Mouse (Mus musculus): ENCODE measurements around the gene Mettl7b. TPM values are rescaled to one million over a fixed set of nuclear protein-coding genes. Genes with fewer than 3 reads are reported as not detected.

Mettl7b gene
- polyA plus RNA-seq (2014; fragmentation: Illumina TruSeq; extraction: RNeasy Lipid Tissue Mini Kit (QIAGEN cat#74804); ENCODE audit: low read depth, low replicate concordance) = 4.7 TPM

DNA sequence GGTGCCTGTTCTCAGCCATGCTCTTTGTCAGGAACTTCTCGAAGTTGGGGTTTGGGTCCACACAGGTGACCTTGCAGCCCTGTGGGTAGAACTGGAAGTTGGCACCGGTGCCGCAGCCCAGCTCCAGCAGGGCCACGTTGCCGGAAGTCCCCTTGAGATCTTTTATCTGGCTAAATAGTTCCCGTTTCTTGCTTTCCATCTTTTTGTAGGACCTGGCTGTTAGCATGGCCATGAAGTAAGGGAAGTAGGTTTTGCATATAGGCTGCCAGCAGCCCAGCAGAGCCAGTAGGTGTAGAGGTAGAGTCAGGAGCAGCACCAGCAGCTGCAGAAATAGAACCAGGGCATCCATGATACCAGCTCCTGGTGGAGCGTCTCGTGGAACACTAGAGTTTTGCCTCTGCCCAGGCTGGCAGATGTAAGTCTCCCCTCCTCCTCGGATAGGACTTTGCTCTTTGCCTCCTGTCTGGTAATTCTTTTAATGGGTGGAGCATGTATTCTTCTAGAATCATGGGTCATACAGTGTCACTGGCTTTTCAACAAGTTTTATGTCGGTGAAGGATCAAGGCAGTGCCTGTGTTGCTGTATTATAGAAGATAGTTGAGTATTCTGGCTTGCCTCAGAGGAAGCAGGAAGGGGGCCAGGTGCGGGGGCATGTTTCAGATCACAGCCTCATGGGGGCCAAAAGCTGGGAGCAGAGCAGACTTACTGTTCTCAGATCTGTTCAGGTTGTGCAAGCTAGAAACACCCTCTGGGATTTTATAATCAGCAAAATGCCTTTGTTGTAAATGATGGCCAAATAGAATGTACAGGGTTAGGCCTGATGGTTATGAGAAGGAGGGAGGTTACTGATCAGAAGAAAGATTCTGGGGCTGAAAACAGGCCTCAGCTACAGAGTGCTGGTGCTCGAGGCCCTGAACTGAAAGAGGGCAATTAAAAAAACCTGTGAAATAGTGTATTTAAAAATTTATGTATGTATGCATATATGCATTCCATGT lies at the start of gene Mettl7b:
Gene Mettl7b, minus strand, starts transcription at position 399 of the 995 bp plus-strand sequence.

DNA sequence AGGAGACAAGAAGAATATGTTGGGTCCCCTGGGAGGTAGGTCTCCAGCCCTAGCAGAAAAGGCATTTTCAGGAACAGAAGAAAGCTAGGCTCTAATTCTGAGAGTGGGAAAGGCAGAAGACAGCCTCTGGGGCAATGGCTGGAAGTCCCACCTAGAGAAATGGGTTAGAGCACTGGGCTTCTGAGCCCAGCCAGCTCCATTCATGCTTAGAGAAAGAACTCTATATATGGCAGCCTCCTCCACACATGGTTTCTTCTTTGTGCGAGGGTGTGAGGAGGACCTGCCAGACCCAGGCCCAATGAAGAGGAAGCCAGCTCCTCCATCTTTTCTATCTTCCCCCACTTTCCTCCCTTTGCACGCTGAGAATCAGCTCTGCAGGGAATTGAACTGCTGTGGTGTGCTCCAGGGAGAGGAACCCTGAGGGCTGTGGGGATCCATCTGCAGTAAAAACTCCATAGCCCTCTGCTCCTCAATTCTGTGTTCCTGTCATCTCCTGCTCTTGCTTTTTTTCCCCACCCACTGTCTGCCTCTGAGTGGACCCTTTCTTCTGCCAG lies 49.6 kb upstream of the Mettl7b start, which contains the start of gene Olfr763:
Gene Olfr763, plus strand, starts transcription at position 504 of the 554 bp plus-strand sequence.

DNA sequence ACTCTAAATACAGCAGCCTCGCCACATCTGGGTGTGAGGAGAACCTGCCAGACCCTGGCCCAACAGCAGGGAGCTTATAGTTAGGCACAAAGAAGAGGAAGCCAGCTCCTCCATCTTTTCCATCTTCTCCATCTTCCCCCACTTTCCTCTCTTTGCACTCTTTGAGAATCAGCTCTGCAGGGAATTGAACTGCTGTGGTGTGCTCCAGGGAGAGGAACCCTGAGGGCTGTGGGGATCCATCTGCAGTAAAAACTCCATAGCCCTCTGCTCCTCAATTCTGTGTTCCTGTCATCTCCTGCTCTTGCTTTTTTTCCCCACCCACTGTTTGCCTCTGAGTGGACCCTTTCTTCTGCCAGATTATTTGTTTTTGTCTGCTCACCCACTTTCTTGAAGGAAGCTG lies 28.3 kb upstream of the Mettl7b start, which contains the start of gene Olfr9:
Gene Olfr9, plus strand, starts transcription at position 301 of the 400 bp plus-strand sequence.

DNA sequence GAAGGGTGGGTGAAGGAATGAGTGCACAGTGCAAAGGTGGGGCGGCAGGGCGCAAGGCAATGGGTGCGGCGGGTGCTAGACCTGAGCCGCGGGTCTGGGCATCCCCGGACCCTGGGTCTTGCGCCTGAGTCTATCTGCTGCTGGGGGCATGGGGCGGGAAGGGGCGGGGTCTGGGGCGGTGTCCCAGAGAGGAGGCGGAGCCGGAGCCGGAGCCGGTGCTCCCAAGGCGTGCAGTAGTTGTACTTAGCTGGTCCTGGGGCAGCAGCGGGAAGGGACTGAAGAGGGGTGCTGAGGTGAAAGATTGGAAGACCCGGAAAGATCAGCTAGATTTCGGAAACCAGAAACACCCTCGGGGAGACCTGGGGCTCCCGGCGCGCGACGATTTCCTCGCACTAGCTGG lies 27.2 kb downstream of the Mettl7b start, which contains the start of gene Itga7:
Gene Itga7, plus strand, starts transcription at position 245 of the 400 bp plus-strand sequence.

DNA sequence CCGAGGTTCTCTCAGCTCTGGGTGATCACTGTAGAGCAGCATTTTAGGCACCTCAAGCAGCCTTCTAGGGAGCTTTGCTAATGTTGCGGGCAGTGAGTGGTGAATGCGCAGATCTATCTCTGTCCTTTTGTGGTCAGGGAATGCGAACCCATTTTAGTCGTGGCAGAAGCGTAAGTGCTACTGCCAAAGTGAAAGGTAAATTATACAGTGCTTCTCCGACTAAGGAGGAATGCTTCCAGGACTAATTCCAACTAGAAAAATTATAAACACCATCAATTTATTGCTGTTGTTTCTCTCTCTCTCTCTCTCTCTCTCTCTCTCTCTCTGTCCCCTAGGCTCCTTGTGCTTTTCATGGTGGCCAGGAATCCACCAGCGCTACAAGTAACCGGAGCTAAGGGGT lies 36.9 kb downstream of the Mettl7b start, which contains the start of gene Bloc1s1:
Gene Bloc1s1, minus strand, starts transcription at position 101 of the 400 bp plus-strand sequence.

DNA sequence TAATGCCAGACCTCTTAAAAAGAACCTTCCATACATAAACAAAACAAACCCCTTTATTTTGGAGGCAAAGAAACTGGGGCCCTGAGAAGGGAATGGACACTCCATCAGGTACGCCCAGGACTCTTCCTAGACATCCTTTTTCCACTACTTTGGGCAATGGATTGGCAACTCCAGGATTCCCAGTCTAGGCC lies 38.1 kb downstream of the Mettl7b start, which contains the start of gene Rdh5:
Gene Rdh5, minus strand, starts transcription at position 67 of the 191 bp plus-strand sequence.

Other genes starting within 250 kb of the Mettl7b start
- 16.4 TPM for gene Dgka, start 216.1 kb downstream of the Mettl7b start, polyA plus RNA-seq (2014; fragmentation: Illumina TruSeq; extraction: RNeasy Lipid Tissue Mini Kit (QIAGEN cat#74804); ENCODE audit: low read depth, low replicate concordance)
- gene Pym1, start 213.1 kb downstream of the Mettl7b start, polyA plus RNA-seq (2014; fragmentation: Illumina TruSeq; extraction: RNeasy Lipid Tissue Mini Kit (QIAGEN cat#74804); ENCODE audit: low read depth, low replicate concordance) = 28.8 TPM
- 17.1 TPM for gene Mmp19, start 170.1 kb downstream of the Mettl7b start, polyA plus RNA-seq (2014; fragmentation: Illumina TruSeq; extraction: RNeasy Lipid Tissue Mini Kit (QIAGEN cat#74804); ENCODE audit: low read depth, low replicate concordance)
- gene Dnajc14, start 156.9 kb downstream of the Mettl7b start, polyA plus RNA-seq (2014; fragmentation: Illumina TruSeq; extraction: RNeasy Lipid Tissue Mini Kit (QIAGEN cat#74804); ENCODE audit: low read depth, low replicate concordance) = 44.6 TPM
- gene Tmem198b, start 156.6 kb downstream of the Mettl7b start, polyA plus RNA-seq (2014; fragmentation: Illumina TruSeq; extraction: RNeasy Lipid Tissue Mini Kit (QIAGEN cat#74804); ENCODE audit: low read depth, low replicate concordance) = 13.7 TPM
- 69.3 TPM for gene Sarnp, start 143.7 kb downstream of the Mettl7b start, polyA plus RNA-seq (2014; fragmentation: Illumina TruSeq; extraction: RNeasy Lipid Tissue Mini Kit (QIAGEN cat#74804); ENCODE audit: low read depth, low replicate concordance)
- 96.5 TPM for gene Ormdl2, start 139.3 kb downstream of the Mettl7b start, polyA plus RNA-seq (2014; fragmentation: Illumina TruSeq; extraction: RNeasy Lipid Tissue Mini Kit (QIAGEN cat#74804); ENCODE audit: low read depth, low replicate concordance)
- 1.6 TPM for gene Gdf11, start 69.3 kb downstream of the Mettl7b start, polyA plus RNA-seq (2014; fragmentation: Illumina TruSeq; extraction: RNeasy Lipid Tissue Mini Kit (QIAGEN cat#74804); ENCODE audit: low read depth, low replicate concordance)
- gene Cd63, start 60.0 kb downstream of the Mettl7b start, polyA plus RNA-seq (2014; fragmentation: Illumina TruSeq; extraction: RNeasy Lipid Tissue Mini Kit (QIAGEN cat#74804); ENCODE audit: low read depth, low replicate concordance) = 549 TPM
- gene Rdh5, start 38.1 kb downstream of the Mettl7b start, polyA plus RNA-seq (2014; fragmentation: Illumina TruSeq; extraction: RNeasy Lipid Tissue Mini Kit (QIAGEN cat#74804); ENCODE audit: low read depth, low replicate concordance) = 16.9 TPM
- 277 TPM for gene Bloc1s1, start 37.0 kb downstream of the Mettl7b start, polyA plus RNA-seq (2014; fragmentation: Illumina TruSeq; extraction: RNeasy Lipid Tissue Mini Kit (QIAGEN cat#74804); ENCODE audit: low read depth, low replicate concordance)
- 54.8 TPM for gene Itga7, start 27.2 kb downstream of the Mettl7b start, polyA plus RNA-seq (2014; fragmentation: Illumina TruSeq; extraction: RNeasy Lipid Tissue Mini Kit (QIAGEN cat#74804); ENCODE audit: low read depth, low replicate concordance)
- gene Olfr9, start 28.4 kb upstream of the Mettl7b start, polyA plus RNA-seq (2014; fragmentation: Illumina TruSeq; extraction: RNeasy Lipid Tissue Mini Kit (QIAGEN cat#74804); ENCODE audit: low read depth, low replicate concordance) = not detected
- not detected for gene Olfr763, start 49.8 kb upstream of the Mettl7b start, polyA plus RNA-seq (2014; fragmentation: Illumina TruSeq; extraction: RNeasy Lipid Tissue Mini Kit (QIAGEN cat#74804); ENCODE audit: low read depth, low replicate concordance)
- gene Olfr764-ps1, start 78.9 kb upstream of the Mettl7b start, polyA plus RNA-seq (2014; fragmentation: Illumina TruSeq; extraction: RNeasy Lipid Tissue Mini Kit (QIAGEN cat#74804); ENCODE audit: low read depth, low replicate concordance) = not detected
- gene Olfr765, start 89.0 kb upstream of the Mettl7b start, polyA plus RNA-seq (2014; fragmentation: Illumina TruSeq; extraction: RNeasy Lipid Tissue Mini Kit (QIAGEN cat#74804); ENCODE audit: low read depth, low replicate concordance) = not detected
- not detected for gene Olfr766-ps1, start 108.0 kb upstream of the Mettl7b start, polyA plus RNA-seq (2014; fragmentation: Illumina TruSeq; extraction: RNeasy Lipid Tissue Mini Kit (QIAGEN cat#74804); ENCODE audit: low read depth, low replicate concordance)
- not detected for gene Olfr767, start 121.9 kb upstream of the Mettl7b start, polyA plus RNA-seq (2014; fragmentation: Illumina TruSeq; extraction: RNeasy Lipid Tissue Mini Kit (QIAGEN cat#74804); ENCODE audit: low read depth, low replicate concordance)
- not detected for gene Olfr768, start 138.4 kb upstream of the Mettl7b start, polyA plus RNA-seq (2014; fragmentation: Illumina TruSeq; extraction: RNeasy Lipid Tissue Mini Kit (QIAGEN cat#74804); ENCODE audit: low read depth, low replicate concordance)
- not detected for gene Olfr769, start 156.9 kb upstream of the Mettl7b start, polyA plus RNA-seq (2014; fragmentation: Illumina TruSeq; extraction: RNeasy Lipid Tissue Mini Kit (QIAGEN cat#74804); ENCODE audit: low read depth, low replicate concordance)
- gene Olfr770, start 178.0 kb upstream of the Mettl7b start, polyA plus RNA-seq (2014; fragmentation: Illumina TruSeq; extraction: RNeasy Lipid Tissue Mini Kit (QIAGEN cat#74804); ENCODE audit: low read depth, low replicate concordance) = not detected
- gene Olfr771, start 203.8 kb upstream of the Mettl7b start, polyA plus RNA-seq (2014; fragmentation: Illumina TruSeq; extraction: RNeasy Lipid Tissue Mini Kit (QIAGEN cat#74804); ENCODE audit: low read depth, low replicate concordance) = not detected
- not detected for gene Olfr772, start 216.9 kb upstream of the Mettl7b start, polyA plus RNA-seq (2014; fragmentation: Illumina TruSeq; extraction: RNeasy Lipid Tissue Mini Kit (QIAGEN cat#74804); ENCODE audit: low read depth, low replicate concordance)
- gene Olfr773, start 226.4 kb upstream of the Mettl7b start, polyA plus RNA-seq (2014; fragmentation: Illumina TruSeq; extraction: RNeasy Lipid Tissue Mini Kit (QIAGEN cat#74804); ENCODE audit: low read depth, low replicate concordance) = not detected

Data from adipose tissue, adult 10 weeks (tissue).